Mouse (Mus musculus): ENCODE data around the gene Ccdc82.
A peak's percentile ranks its signal among the peaks of the same experiment; 100 is the strongest.

The Ccdc82 gene

DNA sequence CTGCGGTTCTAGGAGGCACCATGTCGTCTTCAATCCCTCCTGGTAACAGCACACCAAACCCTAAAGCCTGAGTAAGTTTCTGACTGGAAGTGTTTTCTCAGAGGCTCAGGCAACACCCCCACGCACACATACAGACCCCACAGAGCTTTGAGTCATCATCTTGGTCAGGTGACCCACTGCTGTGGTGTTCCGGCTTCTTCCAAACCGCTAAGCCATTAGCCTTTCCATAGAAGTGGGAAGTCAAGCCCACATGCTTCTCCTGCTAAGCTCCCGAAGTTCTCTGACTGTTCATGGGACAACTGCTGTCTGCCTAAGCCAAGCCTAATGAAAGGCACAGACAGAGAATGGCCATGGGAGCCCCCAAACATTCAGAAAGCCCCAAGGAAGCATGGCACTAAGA, 52.4 kb downstream of the Ccdc82 start:
- no peak for DNase-seq (ENCODE audit: low read depth, low spot score)

DNA sequence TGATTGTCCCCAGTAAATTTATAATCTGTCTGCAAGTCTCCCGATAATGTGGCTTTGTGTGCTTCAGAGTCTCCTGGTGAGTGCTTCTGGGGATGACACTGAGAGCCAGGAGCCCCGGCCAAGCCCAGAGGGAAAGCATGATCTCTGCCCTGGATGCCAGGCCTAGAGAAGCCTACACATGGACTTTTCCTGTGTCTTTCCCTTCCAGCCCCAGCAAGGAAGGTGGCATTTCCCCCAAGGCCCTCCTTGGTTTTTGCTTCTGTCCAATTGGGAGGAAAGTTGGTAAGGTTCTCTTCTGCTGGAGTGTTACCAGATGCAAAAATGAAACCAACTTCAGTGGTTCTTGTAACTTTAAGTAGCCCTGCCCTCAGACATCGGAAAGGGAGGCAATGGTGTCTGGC, 53.3 kb downstream of the Ccdc82 start:
- peak; percentile 52 for DNase-seq (ENCODE audit: low read depth, low spot score)

DNA sequence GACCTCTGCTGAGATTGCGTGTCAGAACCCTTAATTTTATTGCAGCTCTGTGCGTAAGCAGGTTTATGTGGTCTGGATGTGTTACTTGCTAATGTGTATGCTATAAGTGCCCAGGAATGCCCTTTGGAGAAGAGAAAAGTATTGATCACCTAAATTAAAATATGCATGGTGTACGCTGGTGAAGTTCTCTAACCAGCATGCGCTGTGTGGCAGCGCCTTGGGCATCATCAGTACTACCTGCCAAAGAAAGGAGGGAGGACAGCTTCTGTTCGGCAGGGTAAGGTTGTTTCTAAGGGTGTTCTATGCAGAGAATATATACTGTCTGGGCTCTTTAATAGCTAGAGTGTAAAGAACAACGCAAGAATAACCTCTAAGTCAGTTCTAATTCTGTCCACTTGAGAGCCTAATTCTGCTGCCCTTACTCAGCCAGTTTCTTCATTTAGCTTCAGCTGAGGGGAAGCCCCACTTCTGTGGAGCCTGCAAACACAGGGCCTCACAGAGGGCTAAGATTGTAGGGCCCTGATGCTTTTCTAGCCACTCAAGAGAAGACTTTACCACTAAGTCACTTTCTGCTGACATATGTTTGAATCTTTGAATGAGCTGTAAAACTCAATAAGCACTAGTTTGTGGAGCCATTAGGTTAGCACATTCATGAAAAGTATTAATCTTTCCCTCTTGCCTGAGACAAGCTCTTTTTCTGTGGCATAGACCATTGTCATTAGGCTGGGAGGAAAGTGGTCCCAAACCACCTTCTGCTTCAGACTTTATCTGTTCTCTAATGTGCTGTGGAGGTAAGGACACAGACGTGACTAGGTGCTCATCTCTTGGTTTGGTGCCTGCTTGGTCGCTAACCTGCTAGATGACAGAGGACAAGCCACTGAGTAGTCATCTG, 54.4 kb downstream of the Ccdc82 start:
- peak; percentile 64 for DNase-seq (ENCODE audit: low read depth, low spot score)

DNA sequence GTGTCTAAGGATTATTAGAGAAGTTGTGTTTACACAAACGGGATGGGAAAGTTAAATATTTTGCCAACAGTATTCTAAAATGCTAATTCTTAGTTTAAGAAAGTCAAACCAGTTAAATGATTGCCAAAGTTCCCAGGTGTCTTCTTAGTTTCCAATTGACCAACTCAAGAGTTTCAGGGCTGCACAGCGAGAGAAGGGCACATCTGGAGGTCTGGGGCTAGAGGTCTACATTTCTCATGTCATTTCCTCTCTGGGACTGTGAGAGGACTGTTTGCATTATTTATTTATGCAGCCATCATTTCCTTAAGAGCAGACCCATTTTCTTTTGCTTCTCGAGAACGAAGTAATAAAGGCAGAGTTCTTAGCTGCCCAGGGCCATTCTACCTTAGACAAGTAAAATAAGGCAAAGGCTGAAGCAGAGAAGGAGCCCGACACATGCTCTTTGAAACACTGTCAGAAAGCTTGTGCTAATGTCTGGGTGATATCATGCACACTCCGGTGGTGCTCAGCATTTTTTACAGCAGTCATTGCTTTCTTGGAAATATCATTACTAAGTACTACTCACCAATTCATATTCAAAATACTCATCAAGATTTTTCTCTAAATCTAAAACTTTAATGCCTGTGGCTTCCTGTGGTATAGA, 55.5 kb downstream of the Ccdc82 start:
- DNase-seq (ENCODE audit: low read depth, low spot score): no peak

GRCm38 (mm10) chr9:13303099-13303771, 56.5 kb downstream of the Ccdc82 start:
- DNase-seq (ENCODE audit: low read depth, low spot score): no peak

DNA sequence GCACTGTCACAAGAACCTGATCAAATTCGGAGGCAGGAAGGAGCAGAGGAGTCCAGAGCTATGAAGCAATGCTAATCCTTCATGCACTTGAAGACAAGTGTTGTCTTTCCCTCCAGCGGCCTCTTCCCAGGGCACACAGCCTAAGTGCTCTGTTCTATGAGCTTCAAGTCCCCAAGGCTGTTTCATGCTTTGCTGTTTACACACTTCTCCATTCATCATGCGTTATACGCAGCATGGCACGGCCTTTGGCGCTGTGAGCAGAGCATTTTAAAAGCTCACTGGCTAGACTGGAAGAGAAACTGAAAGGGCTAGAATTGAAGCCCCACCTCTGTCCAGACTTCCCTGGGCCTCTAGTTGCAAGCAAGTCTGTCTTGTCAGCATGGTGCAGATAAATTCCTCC, 57.2 kb downstream of the Ccdc82 start:
- peak; percentile 37 for DNase-seq (ENCODE audit: low read depth, low spot score)

GRCm38 (mm10) chr9:13306471-13306870, 59.7 kb downstream of the Ccdc82 start:
- DNase-seq (ENCODE audit: low read depth, low spot score): no peak

DNA sequence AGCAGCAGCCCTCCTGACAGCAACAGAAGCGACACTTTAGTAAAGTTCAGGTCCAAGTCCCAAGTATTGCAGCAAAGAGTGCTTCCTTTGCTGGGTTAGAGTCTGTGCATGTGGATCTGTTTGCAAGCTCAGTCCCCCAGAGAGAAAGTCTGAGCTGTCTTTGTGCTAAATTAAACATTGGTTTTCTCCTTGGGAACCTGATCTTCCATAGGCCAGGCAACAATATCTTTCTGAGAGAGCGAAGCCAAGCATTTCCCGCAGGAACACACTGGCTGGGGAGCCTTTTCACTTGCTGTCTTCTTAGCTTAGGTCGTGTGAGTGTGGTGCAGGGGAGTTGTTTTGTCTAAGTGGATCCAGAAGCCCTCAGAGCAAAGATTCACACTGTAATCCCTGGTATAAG, 60.5 kb downstream of the Ccdc82 start:
- no peak for DNase-seq (ENCODE audit: low read depth, low spot score)

GRCm38 (mm10) chr9:13308718-13309117, 62.0 kb downstream of the Ccdc82 start:
- DNase-seq (ENCODE audit: low read depth, low spot score): no peak

DNA sequence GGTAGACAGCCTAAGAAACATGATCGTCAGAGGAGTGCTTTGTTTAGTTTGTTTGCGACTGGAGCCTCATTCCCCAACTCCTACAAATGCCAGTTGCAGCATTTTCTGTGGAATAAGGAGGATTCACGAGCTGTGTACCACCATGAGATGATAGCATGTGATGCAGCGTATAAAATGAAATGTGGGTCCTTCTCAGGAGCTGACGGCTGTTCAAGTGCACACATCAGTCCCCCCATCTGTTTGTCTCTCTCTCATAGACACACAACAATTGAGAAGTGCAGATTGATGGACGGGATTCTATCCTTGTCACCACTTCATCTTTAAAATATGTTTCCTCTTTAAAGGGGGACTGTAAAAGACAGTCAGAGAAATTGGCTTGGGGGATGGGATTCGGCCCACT, 63.1 kb downstream of the Ccdc82 start:
- no peak for DNase-seq (ENCODE audit: low read depth, low spot score)

- DNase-seq (ENCODE audit: low read depth, low spot score): no peak
Observed at GRCm38 (mm10) chr9:13310236-13310635, 63.5 kb downstream of the Ccdc82 start.

- DNase-seq (ENCODE audit: low read depth, low spot score): peak; percentile 16
Observed at GRCm38 (mm10) chr9:13311094-13311493, 64.3 kb downstream of the Ccdc82 start.

GRCm38 (mm10) chr9:13313923-13314322, 67.2 kb downstream of the Ccdc82 start:
- no peak for DNase-seq (ENCODE audit: low read depth, low spot score)

GRCm38 (mm10) chr9:13314577-13315004, 67.8 kb downstream of the Ccdc82 start:
- DNase-seq (ENCODE audit: low read depth, low spot score): no peak

DNA sequence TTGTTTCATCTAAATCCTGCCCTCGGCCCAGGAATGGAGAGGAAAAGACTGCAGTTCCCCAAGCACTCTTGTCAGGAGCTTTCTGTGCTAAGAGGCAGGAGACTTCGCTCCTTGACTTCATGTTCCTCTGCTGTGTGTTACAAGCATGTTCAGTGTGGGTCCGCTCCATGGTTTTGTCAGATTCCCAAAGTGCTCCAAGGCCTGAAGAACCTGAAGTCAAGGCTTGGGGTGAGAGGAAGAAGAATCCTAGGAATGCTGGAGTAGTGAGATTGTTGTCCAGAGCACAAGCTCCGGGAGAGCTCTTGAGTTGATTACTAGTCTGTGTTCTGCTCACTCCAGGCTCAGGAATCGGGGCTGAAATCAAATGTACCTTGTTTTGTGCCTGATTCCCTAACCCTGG, 68.6 kb downstream of the Ccdc82 start:
- no peak for DNase-seq (ENCODE audit: low read depth, low spot score)

- no peak for DNase-seq (ENCODE audit: low read depth, low spot score)
Observed at GRCm38 (mm10) chr9:13319566-13319965, 72.8 kb downstream of the Ccdc82 start.

DNA sequence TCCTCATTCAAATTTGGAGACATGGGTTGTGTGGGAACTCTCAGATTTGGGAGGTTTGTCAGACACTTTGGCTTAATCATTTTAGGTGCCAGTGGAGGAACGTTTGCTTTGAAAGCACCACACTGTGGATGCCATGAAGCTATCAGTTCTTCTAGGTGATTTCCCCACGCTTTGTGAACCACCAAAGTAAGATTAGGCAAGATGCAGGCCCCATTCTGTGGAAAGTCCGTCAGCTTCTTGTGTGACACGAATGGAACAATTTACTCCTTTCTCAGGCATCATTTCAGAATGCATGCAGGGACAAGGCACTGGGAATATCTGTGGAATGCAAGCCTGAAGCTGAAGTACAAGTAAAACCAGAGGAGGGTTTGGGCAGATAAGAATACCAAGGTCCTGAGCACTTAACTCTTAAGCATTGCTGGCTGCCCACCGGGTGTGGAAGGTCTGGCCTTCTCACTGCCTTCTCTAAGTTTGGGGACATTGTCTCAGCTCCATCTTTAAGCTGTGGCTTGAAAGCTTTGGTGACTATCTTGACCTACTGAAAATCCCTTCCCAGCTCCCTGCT, 74.1 kb downstream of the Ccdc82 start:
- DNase-seq (ENCODE audit: low read depth, low spot score): peak; percentile 62

DNA sequence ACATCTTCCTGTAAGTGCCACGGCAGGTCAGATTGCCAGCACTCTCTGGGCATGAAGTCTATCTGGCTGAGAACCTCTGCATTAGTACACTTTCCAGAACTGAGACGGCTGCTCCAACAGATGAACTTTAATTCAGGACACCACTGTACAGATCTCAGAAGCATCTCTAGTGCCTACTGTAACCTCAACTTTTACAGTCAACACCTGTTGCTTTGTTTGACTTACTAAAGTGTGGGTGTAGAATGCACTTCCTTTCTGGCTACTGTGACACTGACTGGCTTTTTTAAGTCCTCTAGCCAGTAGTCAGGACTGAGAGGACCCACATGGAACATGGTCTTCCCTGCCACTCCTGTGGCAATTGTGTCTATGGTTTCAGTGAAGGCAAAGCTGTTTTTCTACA, 76.3 kb downstream of the Ccdc82 start:
- DNase-seq (ENCODE audit: low read depth, low spot score): peak; percentile 51

DNA sequence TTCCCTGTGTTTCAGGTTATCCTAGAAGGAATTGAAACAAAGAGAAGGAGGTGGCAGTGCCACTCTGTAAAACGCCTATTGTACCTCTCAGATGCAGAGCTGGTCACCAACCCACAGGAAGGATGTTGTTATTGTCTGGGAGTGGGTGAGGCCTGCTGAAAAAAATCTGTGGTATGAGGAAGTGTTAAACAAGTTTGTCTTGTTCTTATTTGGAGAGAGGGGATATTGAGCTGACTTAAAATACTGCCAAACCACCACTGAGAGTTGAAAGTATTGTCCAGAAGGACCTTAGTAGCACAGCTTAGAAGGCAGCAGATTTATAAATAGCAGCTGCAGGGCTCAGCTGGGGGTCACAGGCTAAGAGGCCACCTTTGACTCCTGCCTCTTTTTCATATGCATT, 76.9 kb downstream of the Ccdc82 start:
- DNase-seq (ENCODE audit: low read depth, low spot score): peak; percentile 55

All from CD4-positive, CD25-positive, alpha-beta regulatory T cell, adult 2 months (primary cell).